Mouse (Mus musculus) urinary bladder, postnatal 4 days (tissue): ENCODE measurements around the gene Kif27.
"Not testable (repeated sequence)": the region's sequence is repeated elsewhere in the genome, so short reads cannot be mapped to it uniquely, and the experiment has no call there.

Experiments used
- DNase-seq, 2 experiments: peaks; one replicate each; pipeline ENCODE4 v3.0.0; 2021 to 2022; ENCODE audit warnings: low spot score in 2 of 2

Gene Kif27

DNA sequence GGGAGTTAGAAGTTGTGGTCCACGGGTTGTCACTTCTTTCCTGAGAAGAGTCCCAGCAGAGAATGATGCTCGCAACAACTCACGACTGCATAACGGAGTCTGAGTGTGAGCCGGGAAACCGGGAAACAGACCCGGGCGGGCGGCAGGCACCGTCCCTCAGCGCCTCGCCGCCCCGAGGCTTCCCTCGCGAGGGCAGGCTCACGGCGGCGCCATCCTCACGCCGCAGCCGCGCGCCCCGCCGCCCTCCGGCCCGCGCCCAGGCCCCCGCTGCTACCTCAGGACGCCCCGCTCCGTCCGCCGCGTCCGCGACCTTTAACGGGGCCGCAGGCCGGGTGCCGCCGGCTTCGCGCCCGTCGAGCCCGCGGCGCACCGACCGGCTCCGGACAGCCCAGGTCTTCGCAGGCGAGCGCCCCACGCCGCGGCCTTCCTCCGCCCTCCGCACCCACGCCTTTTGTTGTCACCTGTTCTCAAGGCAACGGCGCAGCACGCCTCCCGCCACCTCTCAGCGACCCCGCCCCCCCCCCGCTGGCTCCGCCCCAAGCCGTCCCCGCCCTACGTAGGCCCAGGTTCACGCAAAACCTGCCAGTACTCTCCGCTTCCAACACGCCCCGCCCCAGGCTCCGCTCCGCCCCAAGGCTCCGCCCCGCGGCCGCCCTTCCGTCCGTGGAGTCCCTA is at the start of gene Kif27:
Kif27 (minus strand) TSS at position 494 of the 675 bp plus-strand sequence.
- peak; percentile 73 to 85 for DNase-seq

DNA sequence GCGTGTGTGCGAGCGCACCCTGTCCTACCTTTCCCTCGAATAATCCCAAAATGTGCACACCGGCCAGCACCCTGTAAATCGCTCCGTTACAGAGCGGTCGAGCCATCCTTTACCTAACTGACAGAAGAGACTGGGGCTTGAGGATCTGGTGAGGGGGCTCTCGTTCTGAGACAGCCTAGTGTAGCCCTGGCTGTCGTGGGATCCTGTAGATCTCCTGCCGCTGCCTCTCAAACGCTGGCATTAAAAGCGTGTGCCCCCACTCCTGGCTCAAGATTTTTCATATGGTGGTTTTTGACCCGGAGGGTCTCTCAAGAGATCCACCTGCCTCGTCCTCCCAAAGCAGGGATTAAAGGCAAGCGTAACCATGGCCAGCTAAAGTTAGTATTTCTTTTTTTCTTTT is 44.3 kb upstream of the Kif27 start, which contains the start of gene Hnrnpk:
Hnrnpk (minus strand) TSS at position 101 of the 400 bp plus-strand sequence.
- DNase-seq: not testable (repeated sequence)

DNA sequence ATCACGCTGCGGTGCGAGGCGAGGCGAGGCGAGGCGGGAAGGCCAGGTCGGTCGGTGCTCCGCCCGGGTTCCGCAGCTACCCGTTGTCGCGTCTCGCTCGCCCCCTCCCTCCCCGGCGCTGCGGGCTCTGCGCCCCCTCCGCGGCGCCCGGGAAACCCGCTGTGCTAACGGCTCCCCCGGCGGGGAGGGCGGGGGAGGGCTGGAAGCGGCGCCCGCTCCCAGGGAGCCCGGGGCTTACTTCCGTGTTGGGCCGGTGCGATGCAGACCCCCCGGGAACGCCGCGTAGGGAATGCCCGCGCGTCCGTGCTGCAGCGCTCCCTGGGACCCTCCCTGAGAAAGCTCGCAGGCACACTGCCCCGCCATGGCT is 43.8 kb upstream of the Kif27 start:
- DNase-seq: no peak

DNA sequence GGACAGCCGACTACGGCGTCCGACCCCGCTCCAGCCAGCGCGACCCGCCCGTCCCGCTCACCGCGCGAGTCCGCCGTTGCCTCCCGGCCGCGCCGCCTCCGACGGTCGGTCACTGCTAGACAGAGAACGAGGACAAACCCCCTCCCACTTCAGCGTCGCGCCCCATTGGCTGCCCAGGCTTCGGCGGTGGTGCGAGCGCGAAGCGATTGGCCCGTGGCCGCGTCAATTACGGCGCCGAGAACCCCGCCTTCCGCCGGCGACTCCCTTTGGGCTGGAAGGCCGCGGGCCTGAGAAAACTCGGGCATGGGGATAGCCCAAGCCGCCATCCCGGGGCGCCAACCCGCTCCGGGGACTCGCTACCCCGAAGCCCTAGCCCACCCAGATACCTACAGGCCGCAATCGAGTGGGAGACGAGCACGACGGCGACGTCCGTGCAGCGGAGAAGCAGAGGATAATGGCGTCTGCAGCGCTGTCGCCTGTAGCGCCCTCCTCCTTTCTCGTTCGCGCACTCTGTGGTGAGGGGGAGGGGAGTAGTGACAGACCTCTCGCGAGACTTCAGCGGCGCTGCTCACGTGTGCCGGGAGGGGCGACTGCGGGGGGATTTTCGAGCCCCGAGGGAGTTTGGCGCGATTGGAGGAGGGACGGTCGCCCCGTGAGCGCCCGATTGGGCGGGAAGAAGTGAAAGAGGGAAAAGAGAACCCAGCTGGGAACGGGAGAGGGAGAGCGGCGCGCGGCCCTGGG is 43.3 kb upstream of the Kif27 start, which contains the start of gene Rmi1:
Rmi1 (plus strand) TSS at position 246 of the 741 bp plus-strand sequence.
- DNase-seq: peak; percentile 97 to 98

DNA sequence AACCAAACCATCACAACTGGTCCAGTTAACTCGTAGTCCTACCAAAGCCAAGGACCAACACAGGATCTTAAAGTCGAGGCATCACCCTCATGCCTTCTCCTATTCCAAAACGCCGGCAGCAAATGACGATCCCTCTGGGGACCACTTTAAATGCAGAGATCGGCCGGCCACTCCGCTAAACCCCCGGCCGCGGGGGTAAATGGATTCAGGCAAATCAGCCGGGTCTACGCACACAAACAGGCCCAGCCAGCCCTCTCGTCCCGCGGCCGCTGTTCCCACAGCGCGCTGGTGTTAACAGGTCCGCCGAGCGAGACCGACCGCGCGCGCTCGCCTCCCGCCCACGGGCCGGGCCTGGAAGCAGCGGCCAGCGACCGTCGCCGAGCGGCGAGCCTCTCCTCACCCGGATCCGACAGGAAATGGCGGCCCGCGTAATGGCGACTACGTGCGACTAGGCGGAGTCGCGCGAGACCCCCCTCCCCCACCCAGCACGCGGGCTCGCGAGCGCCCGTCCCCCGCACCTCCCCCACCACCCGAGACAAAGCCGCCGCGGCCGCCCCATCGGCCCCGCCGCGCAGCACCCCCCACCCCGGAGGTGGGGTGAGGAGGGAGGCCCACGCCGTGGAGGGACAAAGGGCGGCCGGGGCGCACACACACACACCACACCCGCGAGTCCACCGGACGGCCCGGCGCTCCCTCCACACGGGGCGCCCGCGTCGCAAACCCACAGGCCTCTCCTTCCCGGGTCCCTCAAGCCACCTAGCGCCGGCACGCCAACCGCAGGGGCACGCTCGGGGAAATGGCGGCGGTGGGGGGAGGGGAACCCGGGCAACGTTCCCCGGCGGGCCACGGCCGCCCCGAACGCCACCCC is 42.4 kb upstream of the Kif27 start:
- peak; percentile 67 to 84 for DNase-seq

DNA sequence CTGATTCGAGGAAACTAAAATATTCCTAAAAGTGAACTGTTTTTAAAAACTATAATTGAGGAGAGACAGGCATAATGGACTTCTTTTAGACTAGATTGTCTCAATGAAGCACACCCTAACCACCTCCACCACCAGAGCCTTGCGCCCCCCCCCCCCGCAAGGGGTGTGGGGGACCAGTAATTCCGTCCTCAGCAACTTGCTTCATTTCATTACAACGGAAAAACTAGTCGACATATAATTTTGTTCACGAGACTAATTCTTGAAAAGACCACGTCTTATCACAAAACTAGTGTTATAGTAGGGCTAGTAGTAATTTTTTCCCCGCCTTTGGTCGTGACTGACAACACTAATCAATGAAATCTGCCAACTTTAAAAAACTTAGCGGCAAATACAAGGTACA is 41.7 kb upstream of the Kif27 start:
- no peak for DNase-seq

DNA sequence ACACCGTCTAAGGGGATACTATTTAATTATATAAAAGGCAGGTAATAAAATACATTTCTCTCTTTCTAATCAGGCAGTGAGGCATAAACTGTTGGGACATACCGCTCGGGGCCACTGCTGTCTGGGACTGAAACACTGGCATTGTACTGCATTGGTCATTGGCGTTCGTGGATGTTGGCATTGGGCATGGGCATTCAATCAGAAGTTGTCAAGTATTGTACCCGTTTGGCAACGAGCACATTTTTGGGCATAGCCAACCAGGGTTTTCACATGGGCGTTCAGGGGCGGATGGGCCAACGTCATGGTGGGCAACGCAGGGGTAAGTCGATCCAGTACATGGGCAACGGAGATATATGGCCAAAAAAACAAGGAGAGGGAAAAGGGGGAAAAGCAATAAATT is 38.7 kb upstream of the Kif27 start:
- DNase-seq: no peak

DNA sequence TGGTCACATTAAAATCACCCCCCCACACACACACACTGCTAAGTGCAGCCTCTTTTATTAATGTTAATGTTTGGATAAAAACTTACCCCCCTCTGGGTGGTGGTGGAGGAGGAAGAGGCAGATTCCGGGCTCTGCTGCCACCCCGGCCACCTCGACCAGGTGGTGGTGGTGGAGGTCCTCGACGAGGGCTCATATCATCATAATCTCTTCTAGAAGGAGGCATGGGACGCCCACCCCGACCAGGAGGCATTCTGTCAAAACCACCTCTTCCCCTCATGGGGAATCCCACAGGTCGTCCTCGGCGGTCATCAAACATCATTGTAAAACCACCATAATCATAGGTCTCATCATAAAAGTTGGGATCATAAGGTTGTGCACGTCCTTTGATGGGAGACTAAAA is 35.5 kb upstream of the Kif27 start:
- DNase-seq: not testable (repeated sequence)

DNA sequence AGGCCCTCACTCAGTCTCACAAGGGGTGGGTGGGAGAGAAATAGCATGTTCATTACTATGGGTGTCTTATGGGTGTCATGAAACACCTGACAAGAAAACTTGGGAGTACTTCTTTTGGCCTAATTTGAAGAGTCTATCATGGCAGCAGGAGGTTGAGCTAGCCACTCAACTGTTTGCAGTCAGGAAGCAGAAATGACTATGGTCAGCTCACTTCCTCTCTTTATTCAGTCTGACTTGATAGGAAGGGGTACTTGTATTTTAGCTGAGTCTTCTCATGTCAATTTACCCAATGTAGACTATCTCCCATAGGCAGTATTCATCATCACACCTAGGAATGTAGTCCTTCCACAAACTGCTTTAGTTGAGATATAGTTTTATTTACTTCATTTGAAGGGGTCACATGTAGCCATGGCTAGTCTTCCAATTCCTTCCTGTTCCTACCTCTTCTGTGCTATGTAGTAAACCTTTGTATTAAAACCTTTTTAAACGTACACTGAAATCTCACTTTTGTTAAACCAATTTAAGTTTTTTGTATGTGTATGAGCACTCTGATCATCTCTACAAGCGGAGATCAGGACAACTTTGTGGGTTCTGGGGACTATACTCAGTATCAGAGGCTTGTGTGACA is 30.5 kb upstream of the Kif27 start:
- no peak for DNase-seq

DNA sequence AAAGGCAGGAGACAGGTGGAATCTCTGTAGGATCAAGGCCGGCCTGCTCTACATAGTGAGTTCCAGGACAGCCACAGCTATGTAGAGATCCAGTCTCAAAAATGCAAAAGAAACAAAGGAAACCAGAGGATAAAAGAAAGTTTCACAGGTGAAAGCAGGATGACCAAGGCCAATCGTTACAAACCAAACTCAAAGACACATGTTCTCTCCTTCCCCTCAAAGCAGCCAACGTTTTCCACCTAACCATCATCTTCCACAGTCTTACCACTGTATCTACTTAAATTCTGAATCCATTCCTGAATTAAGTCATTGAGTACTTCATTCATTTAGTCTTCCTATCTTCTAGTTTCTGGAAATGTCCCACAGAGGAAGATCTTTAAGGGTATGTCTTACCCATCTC is 29.5 kb upstream of the Kif27 start:
- no peak for DNase-seq

DNA sequence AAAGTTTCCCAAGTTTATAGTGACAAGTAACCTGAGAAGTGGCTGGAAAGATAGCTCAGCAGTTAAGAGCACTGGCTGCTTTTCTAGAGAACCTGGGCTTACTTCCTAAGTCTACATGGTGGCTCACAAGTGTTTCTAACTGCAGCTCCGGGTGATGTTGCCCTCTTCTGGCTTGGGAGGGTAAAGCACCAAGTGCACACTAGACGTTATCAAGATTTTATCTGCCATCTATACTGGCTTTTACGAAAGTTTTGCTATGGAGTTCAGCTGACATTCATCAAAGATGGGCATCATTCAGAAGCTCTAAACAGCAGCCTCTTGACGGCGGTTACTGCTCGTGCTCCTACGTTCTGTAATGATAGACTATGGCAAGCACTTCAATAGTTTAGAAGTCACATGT is 29.0 kb upstream of the Kif27 start:
- peak; percentile 42 to 70 for DNase-seq

DNA sequence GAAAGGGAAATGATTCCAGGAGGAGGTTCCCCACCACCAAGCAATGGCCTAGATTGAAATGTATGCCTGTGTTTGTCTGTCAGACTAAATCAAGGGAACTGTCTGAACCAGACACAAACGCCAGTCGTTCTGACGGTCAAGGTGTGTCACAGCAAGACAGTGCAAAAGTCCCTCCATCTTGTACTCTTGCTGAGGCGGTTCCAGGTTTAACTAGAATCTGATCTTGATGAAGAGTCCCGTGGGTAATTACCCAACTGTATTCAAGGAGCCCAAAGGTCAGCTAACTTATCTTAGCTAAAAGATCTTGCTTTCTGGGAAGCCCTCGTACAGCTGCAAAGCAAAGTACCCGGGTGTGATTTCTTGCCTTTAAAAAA is 26.6 kb upstream of the Kif27 start:
- no peak for DNase-seq

DNA sequence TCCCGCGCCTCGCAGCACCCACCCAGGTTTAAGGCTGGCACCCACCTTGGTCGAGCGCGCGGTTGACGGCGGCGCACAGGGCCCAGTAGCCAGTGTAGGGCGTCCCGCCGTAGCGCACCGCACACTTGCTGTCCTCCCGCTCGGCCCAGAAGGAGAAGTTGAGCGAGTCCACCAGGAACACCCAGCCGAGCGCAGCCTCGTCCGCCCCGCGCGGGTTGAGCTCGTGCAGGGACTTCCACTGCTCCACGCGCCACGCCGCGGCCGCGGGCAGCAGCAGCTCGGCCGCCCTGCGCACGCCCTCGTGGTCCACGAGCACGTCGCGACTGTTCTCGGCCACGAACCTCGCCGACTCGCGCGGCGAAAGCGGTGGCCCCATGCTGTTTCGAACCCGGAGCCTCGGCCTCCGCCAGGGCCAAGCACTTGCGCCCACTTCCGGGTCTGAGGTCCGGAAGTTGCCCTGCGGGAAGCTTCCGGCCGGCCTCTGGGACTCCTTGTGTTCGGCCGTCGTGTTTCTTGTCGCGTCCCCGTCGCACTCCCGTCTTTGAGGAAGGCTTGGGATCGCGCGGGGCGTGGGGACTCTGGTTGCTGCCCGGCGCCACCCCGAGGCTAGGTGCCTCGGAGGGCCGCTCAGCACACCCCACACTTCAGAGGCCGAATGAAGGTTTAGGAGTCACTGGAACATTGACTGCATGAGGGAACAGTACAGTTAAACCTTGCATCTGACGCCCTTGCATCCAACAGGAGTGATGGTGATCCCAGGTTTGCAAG is 26.0 kb upstream of the Kif27 start, which contains the start of gene 2210016F16Rik:
2210016F16Rik (minus strand) TSS at position 447 of the 768 bp plus-strand sequence.
- peak; percentile 52 to 64 for DNase-seq

DNA sequence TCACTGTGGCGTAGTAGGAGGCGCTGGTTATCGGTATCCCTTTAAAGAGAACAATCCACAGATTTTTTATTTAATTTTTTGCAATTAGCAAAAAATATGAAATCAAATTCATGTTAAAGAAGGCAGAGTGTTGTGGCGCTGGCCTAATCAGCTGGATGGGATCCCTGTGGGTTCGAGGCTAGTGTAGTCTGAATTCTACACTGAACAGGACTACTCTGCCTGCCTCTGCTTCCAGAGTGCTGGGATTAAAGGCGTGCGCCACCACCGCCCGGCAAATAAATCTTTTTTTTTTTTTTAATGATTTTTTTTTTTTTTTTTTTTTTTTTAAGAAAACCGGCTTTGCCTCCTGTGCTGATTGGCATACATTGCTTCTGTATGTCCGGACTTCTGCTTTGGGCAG is 25.4 kb upstream of the Kif27 start:
- DNase-seq: no peak

DNA sequence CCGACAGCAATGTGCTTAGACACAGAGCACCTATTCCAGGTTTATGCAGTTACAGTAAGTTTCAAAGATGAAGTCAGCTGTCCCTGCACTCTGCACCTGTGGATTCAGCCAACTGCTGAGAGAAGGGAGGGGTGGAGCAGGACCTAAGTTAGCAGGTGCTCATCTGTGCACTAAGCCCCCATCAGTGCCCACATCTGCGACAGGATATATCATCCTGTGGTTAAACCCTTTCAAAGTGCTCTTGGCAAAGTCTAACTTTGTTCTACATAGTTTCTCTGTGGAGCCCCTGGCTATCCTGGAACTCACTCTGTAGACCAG is 14.2 kb upstream of the Kif27 start:
- no peak for DNase-seq

DNA sequence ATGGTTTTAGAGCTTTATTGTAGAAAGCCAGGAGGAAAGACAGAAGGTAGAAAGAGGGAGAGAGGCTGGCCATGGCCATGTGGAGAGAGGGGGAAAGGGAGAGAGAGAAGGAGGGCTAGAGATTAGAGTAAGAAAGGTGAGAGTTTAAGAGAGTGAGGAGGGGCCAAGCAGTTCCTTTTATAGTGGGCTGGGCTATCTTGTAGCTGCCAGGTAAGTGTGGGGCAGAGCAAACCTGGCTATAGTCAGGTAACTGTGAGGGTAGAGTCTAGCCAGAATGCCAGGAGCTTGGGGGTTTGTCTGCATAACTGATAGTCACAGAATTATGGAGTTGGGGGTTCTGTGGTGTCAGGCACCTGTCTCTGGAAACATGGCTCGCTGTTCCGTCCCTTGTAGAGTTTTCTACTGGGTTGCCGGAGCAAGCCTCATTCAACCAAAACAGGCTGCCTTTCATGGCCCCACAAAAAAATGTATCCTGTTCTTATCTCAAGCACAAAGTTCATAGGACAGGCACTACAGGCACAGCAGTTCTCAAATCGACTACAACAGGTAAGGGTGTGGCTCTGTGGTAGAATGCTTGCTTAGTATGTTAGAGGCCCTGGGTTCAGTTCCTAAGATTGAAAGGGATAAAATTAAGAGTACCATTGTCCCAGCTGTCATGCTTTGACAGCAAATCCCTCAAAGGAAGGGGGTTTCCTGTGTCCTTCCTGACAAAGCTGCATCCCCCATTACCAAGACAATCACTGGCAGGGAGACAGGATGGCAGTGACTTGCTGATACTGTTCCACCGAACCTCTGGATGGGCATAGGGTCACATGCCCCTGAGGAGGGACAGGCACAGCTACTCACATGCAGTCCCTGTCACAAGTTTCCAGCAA is 13.6 kb upstream of the Kif27 start:
- DNase-seq: no peak

DNA sequence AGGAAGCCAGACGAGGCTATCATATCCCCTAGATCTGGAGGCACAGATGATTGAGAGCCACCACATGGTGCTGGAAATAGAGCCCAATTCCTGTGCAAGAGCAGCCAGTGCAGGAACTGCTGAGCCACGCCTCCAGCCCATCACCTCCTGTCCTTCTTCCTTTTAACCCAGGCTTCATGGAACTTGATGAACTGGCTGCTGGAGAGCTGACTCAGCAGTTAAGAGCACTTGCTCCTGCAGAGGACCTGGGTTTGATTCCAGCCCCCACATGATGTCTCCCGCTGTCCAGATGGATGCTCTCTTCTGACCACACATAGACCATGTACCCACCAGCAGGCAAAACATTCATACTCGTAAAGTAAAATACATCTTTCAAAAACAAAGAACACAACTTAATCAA is 9.9 kb upstream of the Kif27 start:
- DNase-seq: no peak

DNA sequence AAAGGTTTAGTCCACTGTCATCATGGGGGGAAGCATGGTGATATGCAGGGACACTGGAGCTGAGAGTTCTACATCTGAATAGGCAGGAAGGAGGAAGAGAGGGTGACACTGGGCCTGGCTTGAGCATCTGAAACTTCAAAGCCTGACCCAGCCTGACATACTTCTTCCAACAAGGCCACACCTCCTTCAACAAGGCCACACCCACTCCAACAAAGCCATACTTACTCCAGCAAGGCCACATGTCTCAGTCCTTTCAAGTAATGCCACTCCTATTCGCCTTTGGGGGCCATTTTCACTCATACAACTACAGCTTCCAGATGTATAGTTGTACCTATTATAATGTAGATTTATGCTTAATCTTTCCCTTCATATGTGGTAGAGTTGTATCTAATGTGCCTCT is 8.7 kb upstream of the Kif27 start:
- no peak for DNase-seq

DNA sequence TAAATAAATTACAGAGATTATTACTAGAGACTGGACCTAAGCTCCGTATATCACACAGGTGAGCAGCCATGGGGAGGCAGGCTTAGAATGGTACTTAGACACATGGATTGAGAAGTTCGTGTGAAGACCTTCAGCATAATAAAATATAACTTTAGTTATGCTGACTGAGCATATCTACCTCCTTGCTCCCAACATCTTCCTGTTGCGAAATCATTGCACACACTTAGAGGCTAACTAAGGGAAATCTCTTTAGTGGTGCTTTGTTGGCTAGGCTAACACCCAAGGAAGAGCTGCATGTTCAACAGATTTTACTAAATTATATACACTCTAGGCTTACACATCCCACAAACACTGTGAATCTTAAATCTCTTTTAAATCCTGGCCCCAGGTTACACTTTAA is 7.5 kb upstream of the Kif27 start:
- no peak for DNase-seq

DNA sequence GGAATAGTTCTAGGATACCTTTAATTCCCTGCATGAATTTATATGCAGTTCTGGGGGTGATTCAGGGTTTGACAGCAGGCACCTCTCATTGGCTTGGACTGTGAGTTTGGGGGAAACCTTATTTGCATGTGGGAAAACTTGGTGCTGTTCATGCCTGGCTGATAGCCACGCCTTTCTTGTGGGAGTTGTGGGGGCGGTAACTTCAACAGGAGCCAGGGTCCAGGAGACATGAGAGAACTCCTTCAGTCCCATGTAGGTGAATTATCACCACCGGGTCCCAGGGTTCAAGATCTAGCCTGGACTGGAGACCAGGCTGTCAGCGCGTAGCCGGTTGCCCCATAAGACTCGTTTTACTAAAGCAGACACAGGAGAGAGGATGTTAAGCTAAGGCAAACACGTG is 6.3 kb upstream of the Kif27 start:
- DNase-seq: not testable (repeated sequence)
